Mouse (Mus musculus) layer of hippocampus, adult 9-11 months (tissue): ENCODE data around the gene Hnrnpl.

Source experiments
- DNase-seq: peaks from one replicate; pipeline ENCODE4 v3.0.0; 2022

The Hnrnpl gene

DNA sequence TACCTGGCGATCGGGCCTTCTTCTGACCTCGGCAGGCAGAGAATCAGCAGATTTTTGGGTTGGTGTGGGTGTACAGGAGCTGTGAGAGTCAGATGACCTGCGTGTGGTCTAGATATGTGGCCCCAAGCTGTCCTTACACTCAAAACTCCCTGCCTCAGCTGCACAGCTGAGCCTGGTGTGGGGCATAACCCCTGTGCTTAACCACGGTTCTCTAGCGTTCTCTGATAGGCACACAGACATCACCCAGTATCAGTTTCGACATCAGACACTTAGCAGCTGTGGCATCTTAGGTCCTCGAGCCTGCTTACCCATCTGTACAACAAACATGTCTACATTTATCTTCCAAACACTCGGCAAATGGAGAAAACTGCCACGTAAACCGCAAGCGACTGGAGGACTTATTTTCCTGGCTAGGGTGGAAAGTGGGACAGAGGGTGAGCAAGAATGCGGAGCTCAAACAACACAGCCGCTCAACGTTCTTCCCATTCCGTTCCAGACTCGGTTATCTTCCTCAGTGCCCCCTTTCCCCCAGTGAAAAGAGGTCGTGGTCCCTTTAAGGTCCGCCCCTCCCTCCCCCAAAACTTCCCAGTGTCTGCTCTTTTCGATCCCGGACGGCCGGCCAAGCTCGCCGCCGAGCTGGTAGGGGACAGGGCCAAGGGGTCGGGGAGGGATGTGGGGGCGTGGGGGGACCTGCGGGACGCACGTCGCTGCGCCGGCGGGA lies at the start of gene Hnrnpl:
Hnrnpl (plus strand) TSS at position 321 of the 721 bp plus-strand sequence.
- no peak for DNase-seq

DNA sequence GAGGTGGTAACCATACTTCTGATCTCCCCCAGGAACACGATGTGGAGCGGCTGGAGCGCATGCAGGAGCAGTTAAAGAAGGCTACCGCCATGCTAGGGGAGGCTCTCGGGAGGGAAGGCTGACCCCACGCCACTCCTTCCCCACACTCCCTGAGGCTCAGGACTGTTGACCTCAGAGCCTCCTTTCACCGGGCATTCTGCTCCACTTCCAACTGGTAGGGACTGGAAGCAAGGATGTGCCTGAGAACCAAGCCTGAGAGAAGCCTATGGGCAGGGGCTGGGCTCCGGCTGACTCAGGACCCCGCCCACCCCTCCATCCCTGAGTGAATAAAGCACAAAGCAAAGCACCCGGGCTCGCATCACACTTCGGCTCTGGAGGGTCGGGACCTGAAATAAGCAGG lies 49.7 kb upstream of the Hnrnpl start:
- no peak for DNase-seq

DNA sequence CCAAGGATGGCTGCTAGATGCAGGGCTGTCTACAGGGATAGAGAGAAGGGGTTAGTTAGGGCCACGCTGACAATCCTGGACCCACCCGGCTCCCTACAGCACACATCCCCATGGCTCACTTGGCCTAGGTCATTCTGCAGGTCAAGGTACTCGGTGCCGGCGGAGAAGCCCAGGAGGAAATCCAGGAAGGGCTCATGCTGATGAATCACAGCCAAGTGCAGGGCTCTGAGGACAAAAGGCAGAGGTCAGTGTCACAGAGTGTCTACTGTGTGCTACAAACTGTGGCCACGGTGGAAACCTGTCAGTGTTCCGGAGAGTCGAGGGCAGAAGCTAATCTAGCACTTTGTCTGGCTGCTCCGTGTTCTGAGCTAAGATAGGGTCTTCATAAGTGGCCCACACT lies 46.4 kb upstream of the Hnrnpl start:
- DNase-seq, result no peak

GRCm38 (mm10) chr7:28765211-28765610 lies 43.1 kb upstream of the Hnrnpl start:
- no peak for DNase-seq

DNA sequence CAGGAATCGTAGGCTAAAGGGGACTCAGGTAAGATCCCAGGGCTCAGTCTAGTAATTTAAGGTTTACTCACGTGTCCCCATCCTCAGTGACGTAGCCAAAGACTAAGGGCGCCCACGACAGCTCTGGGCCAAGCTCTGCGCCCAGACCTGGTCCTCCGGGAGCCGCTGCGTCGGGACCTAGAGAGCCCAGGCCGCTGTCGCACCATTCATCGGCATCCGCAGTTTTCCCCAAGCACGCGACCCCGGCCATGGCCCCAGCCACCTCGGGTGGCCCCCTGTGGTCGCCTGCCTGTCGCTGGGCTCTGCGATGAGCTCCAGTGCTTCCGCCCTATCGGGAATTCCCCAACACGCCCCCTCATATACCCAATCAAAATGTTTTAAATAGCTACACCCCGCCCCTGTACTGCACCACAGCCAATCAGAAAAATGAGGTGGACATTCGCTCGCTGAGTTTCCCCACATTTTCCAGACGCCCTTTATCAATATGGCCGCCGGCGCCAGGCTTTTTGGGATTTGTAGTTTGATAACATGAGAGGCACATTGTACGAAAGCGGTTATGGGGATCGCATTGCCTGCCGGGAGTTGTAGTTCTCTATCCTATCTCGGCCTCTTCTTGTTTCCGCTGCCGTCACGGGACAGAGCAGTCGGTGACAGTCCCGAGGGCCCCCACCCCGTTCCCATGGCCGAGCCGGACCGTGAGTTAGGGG lies 42.0 kb upstream of the Hnrnpl start, which contains the start of gene Sirt2:
Sirt2 (plus strand) TSS at position 563 of the 707 bp plus-strand sequence.
- DNase-seq, result peak; percentile 99

DNA sequence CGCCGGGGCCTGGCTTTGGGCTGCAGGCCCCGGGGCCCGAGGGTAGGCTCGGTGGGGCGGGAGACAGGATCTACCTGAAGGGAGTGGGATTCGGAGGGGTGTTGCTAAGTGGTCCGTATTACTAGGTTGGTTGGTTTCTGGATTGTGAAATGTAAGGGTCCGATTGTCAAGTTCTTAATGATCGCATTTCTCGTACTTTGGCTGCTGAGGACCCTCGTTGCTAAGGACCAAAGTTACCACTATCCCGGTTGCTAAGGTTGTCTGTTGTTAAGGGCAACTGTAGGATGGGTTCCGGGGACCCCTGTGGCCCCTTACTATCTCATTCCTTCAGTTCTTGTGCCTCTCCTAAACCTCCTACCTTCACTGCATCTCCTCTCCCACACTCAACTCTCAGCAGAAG lies 41.4 kb upstream of the Hnrnpl start:
- no peak for DNase-seq

GRCm38 (mm10) chr7:28767462-28767965 lies 40.8 kb upstream of the Hnrnpl start, which contains the start of gene Nfkbib:
Gene Nfkbib, minus strand, starts transcription at chr7:28767512.
- DNase-seq, result no peak

DNA sequence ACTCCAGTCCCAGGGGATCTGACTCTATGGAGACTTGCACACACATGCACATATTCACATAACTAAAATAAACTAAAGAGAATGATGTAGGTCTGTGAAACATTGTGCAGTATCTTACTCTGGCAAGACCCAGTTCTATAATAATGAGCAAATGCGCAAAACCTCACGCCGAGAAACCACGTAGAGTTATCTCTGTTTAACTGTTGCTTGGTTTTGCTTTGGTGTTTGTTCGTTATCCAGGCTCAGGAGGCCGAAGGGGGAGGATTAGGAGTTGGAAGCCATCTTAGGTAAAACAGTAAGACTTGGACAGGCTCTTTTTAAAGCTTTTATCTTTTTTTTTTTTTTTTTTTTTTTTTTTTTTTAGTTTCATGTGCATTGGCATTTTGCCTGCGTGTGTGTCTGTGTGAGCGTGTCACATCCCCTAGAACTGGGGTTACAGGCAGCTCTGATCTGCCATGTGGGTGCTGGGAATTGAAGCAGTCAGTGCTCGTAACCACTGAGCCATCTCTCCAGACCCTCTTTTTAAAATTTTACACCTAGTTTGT lies 38.9 kb upstream of the Hnrnpl start:
- DNase-seq, result no peak

- DNase-seq, result no peak
Observed at GRCm38 (mm10) chr7:28770309-28770708, 38.0 kb upstream of the Hnrnpl start.

GRCm38 (mm10) chr7:28771867-28772266 lies 36.5 kb upstream of the Hnrnpl start:
- no peak for DNase-seq

DNA sequence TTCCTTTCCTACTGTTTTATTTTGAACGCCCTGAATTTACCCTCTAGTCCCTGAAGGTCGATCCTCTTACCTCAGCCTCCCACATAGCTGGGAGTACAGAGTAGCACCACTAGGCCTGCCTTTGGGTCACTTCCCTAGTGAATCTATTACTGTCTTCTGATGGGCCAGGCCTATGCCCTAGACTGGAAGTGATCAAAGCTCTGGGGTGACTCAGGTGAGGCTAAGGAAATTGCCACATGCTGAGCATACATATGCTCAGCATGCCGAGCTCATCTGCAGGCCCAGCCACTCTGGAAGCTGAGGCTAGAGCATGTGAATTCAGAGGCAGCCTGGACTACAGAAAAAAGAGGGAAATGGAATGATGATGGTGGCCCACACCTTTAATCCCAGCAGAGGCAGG lies 35.2 kb upstream of the Hnrnpl start:
- DNase-seq, result no peak

DNA sequence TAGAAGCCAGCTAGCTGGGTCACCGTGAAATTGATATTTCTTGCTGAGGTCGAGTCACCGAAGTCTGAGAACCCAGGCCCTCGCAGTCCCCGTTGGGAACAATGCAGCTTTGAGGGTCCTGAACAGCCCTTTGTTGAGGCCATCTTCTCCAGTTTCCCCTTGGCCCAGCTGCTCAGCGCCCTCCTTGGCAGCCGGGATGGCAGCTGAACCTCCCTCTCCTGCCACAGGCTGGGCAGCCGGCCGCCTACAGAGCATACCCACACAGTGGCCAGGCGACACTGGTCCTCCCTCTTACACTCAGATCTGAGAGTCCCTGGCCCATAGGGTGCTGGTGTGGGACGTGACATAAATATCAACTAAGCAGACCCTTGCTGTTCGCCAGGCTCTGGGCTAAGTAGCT lies 34.2 kb upstream of the Hnrnpl start:
- peak; percentile 68 for DNase-seq

DNA sequence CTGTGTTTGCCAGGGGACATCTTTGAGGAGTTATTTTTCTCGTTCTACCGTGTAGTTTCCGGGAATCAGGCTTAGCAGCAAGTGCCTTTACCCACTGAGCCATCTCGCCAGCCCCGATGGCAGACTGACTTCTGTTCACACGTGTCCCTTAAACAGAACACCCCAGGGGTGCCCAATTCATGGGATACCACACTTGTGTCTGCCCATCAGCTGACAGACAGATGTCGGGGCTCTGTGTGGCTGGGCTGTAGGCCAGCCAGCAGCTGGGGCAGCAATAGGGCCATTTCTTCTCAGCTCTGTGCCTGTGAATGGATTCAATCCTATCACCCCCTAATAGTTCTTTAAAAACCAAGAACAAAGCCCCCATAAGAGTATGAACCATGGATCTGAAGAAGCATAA lies 33.2 kb upstream of the Hnrnpl start:
- DNase-seq, result no peak

DNA sequence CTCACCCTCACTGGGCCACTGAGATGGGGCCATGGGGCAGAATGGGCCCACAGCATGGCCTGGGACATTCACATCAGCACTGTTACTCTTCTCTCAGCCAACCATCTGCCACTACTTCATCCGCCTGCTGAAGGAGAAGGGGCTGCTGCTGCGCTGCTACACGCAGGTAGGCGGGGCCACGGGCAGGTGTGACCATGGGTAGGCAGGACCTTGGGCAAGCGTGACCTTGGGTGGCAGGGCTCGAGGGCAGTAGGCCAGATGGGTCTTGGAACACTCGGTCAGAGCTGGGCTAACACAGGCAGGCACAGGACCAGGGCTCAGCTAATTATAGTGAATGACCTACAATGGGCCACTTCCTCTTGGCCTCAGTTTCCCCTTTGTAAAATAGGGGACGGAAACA lies 29.5 kb upstream of the Hnrnpl start:
- DNase-seq, result no peak

DNA sequence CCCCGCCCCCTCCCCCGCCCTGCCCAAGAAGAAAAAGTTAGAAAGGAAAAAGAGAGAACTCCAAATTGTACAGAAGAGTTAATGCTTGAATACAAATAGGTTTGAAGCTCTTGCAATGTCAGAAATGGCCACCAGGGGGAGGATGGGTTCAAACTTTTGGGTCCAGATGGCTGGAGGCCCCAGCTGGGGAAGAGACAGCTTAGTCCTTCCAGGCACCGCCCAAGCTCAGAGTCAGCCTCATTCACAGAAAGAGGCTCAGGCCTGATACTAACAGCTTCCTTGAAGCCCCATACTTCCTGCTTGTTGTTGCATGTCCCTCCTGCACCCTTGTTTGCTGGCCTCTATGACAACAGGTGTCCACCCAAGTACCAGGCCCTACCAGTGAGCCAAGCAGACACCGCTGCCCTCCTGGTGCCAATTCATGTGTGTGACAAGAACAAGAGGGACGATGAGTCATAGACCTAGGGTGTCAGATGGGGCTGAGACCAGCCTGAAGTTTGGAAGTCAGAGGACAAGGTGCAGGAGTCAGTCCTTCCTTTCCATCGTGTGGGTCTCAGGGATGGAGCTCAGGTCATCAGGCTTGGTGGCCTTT lies 28.2 kb upstream of the Hnrnpl start:
- peak; percentile 88 for DNase-seq

- no peak for DNase-seq
Observed at GRCm38 (mm10) chr7:28780857-28781256, 27.5 kb upstream of the Hnrnpl start.

GRCm38 (mm10) chr7:28781261-28781663 lies 27.1 kb upstream of the Hnrnpl start:
- DNase-seq, result no peak

GRCm38 (mm10) chr7:28785161-28785560 lies 23.2 kb upstream of the Hnrnpl start:
- no peak for DNase-seq

DNA sequence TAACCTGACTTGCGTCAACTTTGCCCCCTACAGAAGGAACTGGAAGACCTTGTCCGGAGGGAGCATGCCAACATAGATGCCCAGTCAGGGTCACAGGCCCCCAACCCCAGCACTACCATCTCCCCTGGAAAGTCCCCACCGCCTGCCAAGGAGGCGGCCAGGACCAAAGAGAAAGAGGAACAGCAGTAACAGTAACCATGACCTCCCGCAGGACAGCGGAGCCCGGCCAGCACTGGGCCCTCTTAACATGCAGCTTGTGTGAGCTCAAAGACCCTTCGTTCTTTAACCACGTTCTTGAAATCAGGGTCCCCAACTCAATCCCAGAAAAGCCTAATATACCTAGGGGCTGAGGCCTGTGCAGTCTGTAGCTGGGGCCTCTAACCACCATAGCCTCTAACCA lies 20.5 kb upstream of the Hnrnpl start:
- DNase-seq, result no peak

- no peak for DNase-seq
Observed at GRCm38 (mm10) chr7:28788307-28789195, 19.8 kb upstream of the Hnrnpl start, which contains the start of gene Rinl. Gene Rinl, plus strand, starts transcription at chr7:28788969.

- DNase-seq, result no peak
Observed at GRCm38 (mm10) chr7:28789235-28789634, 19.1 kb upstream of the Hnrnpl start.

- no peak for DNase-seq
Observed at GRCm38 (mm10) chr7:28790066-28790806, 18.1 kb upstream of the Hnrnpl start.
